Mouse (Mus musculus) kidney, postnatal 0 days (tissue): ENCODE results near the gene Eefsec. TPM values are rescaled to one million over a fixed set of nuclear protein-coding genes. Genes with fewer than 3 reads are reported as not detected.

Source experiments
- ATAC-seq: fragments of 200-750 bp; cut with Nextera tagmentation; replicated peaks from 2 replicates; pipeline ENCODE4 v1.8.0; 2017; ENCODE audit warnings: low read depth, moderate number of reproducible peaks, moderate TSS enrichment, moderate library complexity; ENCODE audit not compliant: low FRiP score
- DNase-seq: peaks from one replicate; pipeline ENCODE4 v3.0.0-alpha.2; 2016; ENCODE audit warnings: low spot score
- H3K27ac ChIP-seq: fragments of 300-500 bp; sonication (generic); 2 replicates; pipeline ENCODE4 v1.5.1; 2014; ENCODE audit warnings: mild to moderate bottlenecking
- H3K27me3 ChIP-seq: fragments of 300-500 bp; sonication (generic); 2 replicates; pipeline ENCODE4 v1.6.1; 2014; ENCODE audit warnings: low read length, mixed read lengths; ENCODE audit not compliant: insufficient read depth
- H3K36me3 ChIP-seq: fragments of 300-500 bp; sonication (generic); 2 replicates; pipeline ENCODE4 v1.6.1; 2014; ENCODE audit warnings: low read length, mixed read lengths; ENCODE audit not compliant: insufficient read depth
- H3K4me1 ChIP-seq: fragments of 300-500 bp; sonication (generic); replicated peaks from 2 replicates; pipeline ENCODE4 v1.6.1; 2014; ENCODE audit warnings: antibody characterized with exemption, low read length, mixed read lengths; ENCODE audit not compliant: insufficient read depth
- H3K4me2 ChIP-seq: fragments of 300-500 bp; sonication (generic); 2 replicates; pipeline ENCODE4 v1.6.1; 2014; ENCODE audit warnings: mild to moderate bottlenecking, low read length, moderate library complexity, mixed read lengths
- H3K4me3 ChIP-seq: fragments of 300-500 bp; sonication (generic); replicated peaks from 2 replicates; pipeline ENCODE4 v1.5.1; 2014; ENCODE audit warnings: low read depth, low read length
- H3K9ac ChIP-seq: fragments of 300-500 bp; sonication (generic); 2 replicates; pipeline ENCODE4 v1.6.1; 2014; ENCODE audit warnings: low read depth, low read length
- H3K9me3 ChIP-seq: fragments of 300-500 bp; sonication (generic); replicated peaks from 2 replicates; pipeline ENCODE4 v1.6.1; 2016; ENCODE audit warnings: low read length, inconsistent platforms, mixed read lengths
- CTCF ChIP-seq: IDR thresholded peaks from 2 replicates; pipeline ENCODE4 v1.5.1; 2016; ENCODE audit warnings: antibody characterized with exemption, low read depth, mild to moderate bottlenecking, moderate library complexity
- WGBS: fragments of 180-500 bp; shearing (Covaris S2); extraction: QIAGEN DNeasy Blood & Tissue Kit; methylation state at CpG from one replicate; pipeline ENCODE4 v1.1.7; 2014; 5-methylcytosine and 5-hydroxymethylcytosine counted together
- polyA plus RNA-seq: library from polyadenylated mRNA; unstranded; fragments of >200 nt; fragmentation: Nextera tagmentation; extraction: Ambion mirVana; gene quantifications from 2 replicates; pipeline ENCODE4 v1.2.1, GENCODE M21; 2015

The Eefsec gene
- polyA plus RNA-seq, 1 experiment from 2014 or later = 34.8 TPM

- Histone ChIP-seq H3K4me1 (no peaks in the 10 kb centered on the region), H3K27ac (no peak overlapping the region), H3K4me2 (no peak overlapping the region), H3K9me3 (no peaks in the 10 kb centered on the region), H3K27me3 (no peaks in the 10 kb centered on the region), H3K36me3 (no peaks in the 10 kb centered on the region), H3K4me3 (no peak overlapping the region), H3K9ac (no peak overlapping the region)
- ATAC-seq (no peak), DNase-seq (no peak)
- 81% methylated on average over 1 of the region's 1 CpGs for WGBS
- no peak for TF ChIP-seq CTCF
Measured at GRCm38 (mm10) chr6:88265355-88265754, 181.0 kb downstream of the Eefsec start.

- H3K4me1 ChIP-seq = no peaks in the 10 kb centered on the region
- DNase-seq = no peak
- no peak overlapping the region for H3K27ac ChIP-seq
- no peak overlapping the region for H3K4me3 ChIP-seq
- TF ChIP-seq CTCF = no peak
- H3K9ac ChIP-seq = no peak overlapping the region
- WGBS = 52% methylated on average over 9 of the region's 9 CpGs
- H3K27me3 ChIP-seq = no peaks in the 10 kb centered on the region
- ATAC-seq = no peak
- H3K4me2 ChIP-seq = no peak overlapping the region
- H3K9me3 ChIP-seq = no peaks in the 10 kb centered on the region
- no peaks in the 10 kb centered on the region for H3K36me3 ChIP-seq
Measured at GRCm38 (mm10) chr6:88262160-88262559, 184.2 kb downstream of the Eefsec start.

- Histone ChIP-seq H3K36me3 (no peaks in the 10 kb centered on the region), H3K9me3 (no peaks in the 10 kb centered on the region), H3K4me1 (no peaks in the 10 kb centered on the region), H3K27ac (no peak overlapping the region), H3K27me3 (no peaks in the 10 kb centered on the region), H3K4me3 (no peak overlapping the region), H3K9ac (no peak overlapping the region), H3K4me2 (no peak overlapping the region)
- DNase-seq (no peak), ATAC-seq (no peak)
- 83% methylated on average over 3 of the region's 3 CpGs for WGBS
- no peak for TF ChIP-seq CTCF
Measured at GRCm38 (mm10) chr6:88260645-88261044, 185.7 kb downstream of the Eefsec start.

DNA sequence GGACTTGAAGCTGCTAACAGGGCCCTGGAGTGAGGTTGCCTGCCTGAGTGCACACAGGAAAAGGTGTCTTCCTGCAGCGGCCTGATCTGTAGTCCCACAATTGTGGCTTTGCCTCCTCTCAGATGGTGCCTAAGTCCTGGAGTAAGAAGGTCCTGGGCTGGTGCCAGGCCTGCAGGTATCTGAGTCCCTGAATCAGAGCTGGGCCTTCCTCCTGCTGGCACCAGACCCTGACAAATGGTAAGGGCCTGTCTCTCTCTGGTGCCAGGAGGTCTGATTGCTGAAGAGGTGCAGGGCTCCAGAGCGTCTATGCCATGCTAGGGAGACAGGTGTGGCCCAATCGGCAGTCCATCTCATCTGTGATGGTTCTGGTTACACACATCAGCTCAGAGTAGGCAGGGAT lies 186.7 kb downstream of the Eefsec start:
- Histone ChIP-seq H3K27ac (no peak overlapping the region), H3K4me1 (no peaks in the 10 kb centered on the region), H3K4me2 (no peak overlapping the region), H3K4me3 (no peak overlapping the region), H3K9ac (no peak overlapping the region), H3K9me3 (no peaks in the 10 kb centered on the region), H3K27me3 (no peaks in the 10 kb centered on the region), H3K36me3 (no peaks in the 10 kb centered on the region)
- no peak for TF ChIP-seq CTCF
- DNase-seq (no peak), ATAC-seq (no peak)
- 88% methylated on average over 3 of the region's 3 CpGs for WGBS

- Histone ChIP-seq H3K27ac (no peak overlapping the region), H3K27me3 (no peaks in the 10 kb centered on the region), H3K4me3 (no peak overlapping the region), H3K4me1 (no peaks in the 10 kb centered on the region), H3K9ac (no peak overlapping the region), H3K9me3 (no peaks in the 10 kb centered on the region), H3K36me3 (no peaks in the 10 kb centered on the region), H3K4me2 (no peak overlapping the region)
- no peak for DNase-seq
- no peak for ATAC-seq
- WGBS = 76% methylated on average over 4 of the region's 4 CpGs
- no peak for TF ChIP-seq CTCF
Measured at GRCm38 (mm10) chr6:88255435-88255834, 190.9 kb downstream of the Eefsec start.

- 73% methylated on average over 6 of the region's 6 CpGs for WGBS
Measured at GRCm38 (mm10) chr6:88254082-88254481, 192.3 kb downstream of the Eefsec start.

DNA sequence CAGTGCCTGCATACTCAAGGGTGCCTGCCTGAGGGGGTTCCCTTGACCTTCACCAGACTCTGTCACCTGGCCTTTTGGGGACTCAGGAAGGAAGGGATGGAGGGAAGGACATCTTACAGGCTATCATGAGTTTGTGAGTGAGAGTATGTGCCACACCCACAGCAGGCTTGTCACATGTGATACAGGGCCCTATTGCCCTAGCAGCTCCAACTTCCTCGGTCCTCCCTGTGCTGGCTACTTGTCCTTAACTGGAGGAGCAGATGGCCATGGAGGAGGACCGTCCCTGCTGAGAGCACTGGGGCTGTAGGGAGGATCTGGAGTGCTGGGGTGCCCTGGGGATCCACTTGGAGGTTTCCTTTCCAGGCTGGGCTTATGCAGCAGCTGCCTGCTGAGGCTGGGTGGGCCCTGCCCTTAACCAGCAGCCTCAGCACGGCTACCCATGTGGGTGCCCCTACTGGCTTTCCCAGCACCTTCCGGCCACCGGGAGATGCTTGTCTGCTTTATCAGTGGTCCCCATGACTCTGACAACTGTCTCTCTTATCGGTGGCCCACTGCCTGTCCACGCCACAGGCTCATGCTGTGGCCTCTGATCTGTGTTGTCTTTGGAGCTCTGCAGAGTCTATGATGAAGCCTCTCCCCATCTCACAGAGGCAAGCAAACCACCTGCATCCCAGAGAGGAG lies 194.4 kb downstream of the Eefsec start:
- 78% methylated on average over 7 of the region's 7 CpGs for WGBS
- no peak for ATAC-seq
- Histone ChIP-seq H3K4me3 (no peak overlapping the region), H3K9me3 (no peaks in the 10 kb centered on the region), H3K27ac (no peak overlapping the region), H3K4me2 (no peak overlapping the region), H3K36me3 (no peaks in the 10 kb centered on the region), H3K27me3 (no peaks in the 10 kb centered on the region), H3K9ac (no peak overlapping the region), H3K4me1 (no peaks in the 10 kb centered on the region)
- no peak for DNase-seq
- no peak for TF ChIP-seq CTCF

More at GRCm38 (mm10) chr6:88254082-88254481, 192.3 kb downstream of the Eefsec start:
- no peaks in the 10 kb centered on the region for H3K36me3 ChIP-seq
- no peaks in the 10 kb centered on the region for H3K27me3 ChIP-seq
- TF ChIP-seq CTCF = no peak
- no peak overlapping the region for H3K9ac ChIP-seq
- H3K9me3 ChIP-seq = no peaks in the 10 kb centered on the region
- H3K4me3 ChIP-seq = no peak overlapping the region
- H3K27ac ChIP-seq = no peak overlapping the region
- no peak for ATAC-seq
- H3K4me2 ChIP-seq = no peak overlapping the region
- H3K4me1 ChIP-seq = no peaks in the 10 kb centered on the region
- DNase-seq = no peak
